Mouse (Mus musculus) hindbrain, embryonic 16.5 days (tissue): Measurements from ENCODE around the gene Rnase1. TPM values are rescaled to one million over a fixed set of nuclear protein-coding genes. Genes with fewer than 3 reads are reported as not detected.
A peak's percentile ranks its signal among the peaks of the same experiment; 100 is the strongest.

Experiments used
- ATAC-seq: fragments of 200-750 bp; cut with Nextera tagmentation; 2 replicates; pipeline ENCODE4 v1.8.0; 2017; ENCODE audit warnings: moderate TSS enrichment, moderate library complexity
- H3K27ac ChIP-seq: fragments of 300-500 bp; sonication (generic); 2 replicates; pipeline ENCODE4 v1.5.1; 2014; ENCODE audit warnings: low read depth, mild to moderate bottlenecking, control low read depth, low read length, moderate library complexity
- H3K27me3 ChIP-seq: fragments of 300-500 bp; sonication (generic); replicated peaks from 2 replicates; pipeline ENCODE4 v1.6.1; 2014; ENCODE audit warnings: low read length; ENCODE audit not compliant: control insufficient read depth, insufficient read depth
- H3K36me3 ChIP-seq: fragments of 300-500 bp; sonication (generic); 2 replicates; pipeline ENCODE4 v1.6.1; 2014; ENCODE audit warnings: mild to moderate bottlenecking, low read length, moderate library complexity, mixed read lengths; ENCODE audit not compliant: control insufficient read depth, insufficient read depth
- H3K4me1 ChIP-seq: fragments of 300-500 bp; sonication (generic); 2 replicates; pipeline ENCODE4 v1.6.1; 2014; ENCODE audit warnings: low read depth, low read length; ENCODE audit not compliant: control insufficient read depth, insufficient read depth
- H3K4me2 ChIP-seq: fragments of 300-500 bp; sonication (generic); 2 replicates; pipeline ENCODE4 v1.6.1; 2014; ENCODE audit warnings: mild to moderate bottlenecking, low read length, control low read depth, moderate library complexity
- H3K4me3 ChIP-seq: fragments of 300-500 bp; sonication (generic); 2 replicates; pipeline ENCODE4 v1.5.1; 2014; ENCODE audit warnings: mild to moderate bottlenecking, low read length, control low read depth, moderate library complexity
- H3K9ac ChIP-seq: fragments of 300-500 bp; sonication (generic); 2 replicates; pipeline ENCODE4 v1.6.1; 2014; ENCODE audit warnings: low read depth, mild to moderate bottlenecking, control low read depth, low read length, moderate library complexity
- H3K9me3 ChIP-seq: fragments of 300-500 bp; sonication (generic); 2 replicates; pipeline ENCODE4 v1.6.1; 2014; ENCODE audit warnings: mild to moderate bottlenecking, low read length, moderate library complexity; ENCODE audit not compliant: control insufficient read depth
- WGBS: fragments of 180-500 bp; shearing (Covaris S2); extraction: QIAGEN DNeasy Blood & Tissue Kit; methylation state at CpG from one replicate; pipeline ENCODE4 v1.1.7; 2014; 5-methylcytosine and 5-hydroxymethylcytosine counted together
- polyA plus RNA-seq: library from polyadenylated mRNA; unstranded; fragments of >200 nt; fragmentation: Nextera tagmentation; extraction: Ambion mirVana; gene quantifications from 2 replicates; pipeline ENCODE4 v1.2.1, GENCODE M21; 2015

Rnase1 gene
- polyA plus RNA-seq, 1 experiment from 2014 or later: 0.84 TPM

GRCm38 (mm10) chr14:51129624-51129975 lies 17.0 kb downstream of the Rnase1 start:
- Histone ChIP-seq H3K4me1 (no peaks in the 10 kb centered on the region), H3K4me3 (no peak overlapping the region), H3K9me3 (no peaks in the 10 kb centered on the region), H3K27ac (no peak overlapping the region), H3K9ac (no peak overlapping the region), H3K4me2 (no peak overlapping the region), H3K27me3 (no peaks in the 10 kb centered on the region), H3K36me3 (no peaks in the 10 kb centered on the region)
- no peak for ATAC-seq
- 81% methylated on average over 4 of the region's 4 CpGs for WGBS

- no peaks in the 10 kb centered on the region for H3K4me1 ChIP-seq
- no peaks in the 10 kb centered on the region for H3K36me3 ChIP-seq
- no peak for ATAC-seq
- no peaks in the 10 kb centered on the region for H3K27me3 ChIP-seq
- H3K4me2 ChIP-seq: no peak overlapping the region
- H3K27ac ChIP-seq: no peak overlapping the region
- 91% methylated on average over 9 of the region's 9 CpGs for WGBS
- H3K4me3 ChIP-seq: no peak overlapping the region
- no peak overlapping the region for H3K9ac ChIP-seq
- no peaks in the 10 kb centered on the region for H3K9me3 ChIP-seq
Measured at GRCm38 (mm10) chr14:51128775-51129623, 17.6 kb downstream of the Rnase1 start.

- H3K27me3 ChIP-seq: no peaks in the 10 kb centered on the region
- no peak overlapping the region for H3K9ac ChIP-seq
- no peak overlapping the region for H3K4me2 ChIP-seq
- H3K27ac ChIP-seq: no peak overlapping the region
- 81% methylated on average over 2 of the region's 2 CpGs for WGBS
- H3K36me3 ChIP-seq: no peaks in the 10 kb centered on the region
- ATAC-seq: no peak
- H3K4me1 ChIP-seq: no peaks in the 10 kb centered on the region
- H3K4me3 ChIP-seq: no peak overlapping the region
- H3K9me3 ChIP-seq: no peaks in the 10 kb centered on the region
Measured at GRCm38 (mm10) chr14:51127648-51128258, 18.8 kb downstream of the Rnase1 start.

GRCm38 (mm10) chr14:51125684-51126083 lies 20.9 kb downstream of the Rnase1 start:
- no peaks in the 10 kb centered on the region for H3K27me3 ChIP-seq
- no peaks in the 10 kb centered on the region for H3K4me1 ChIP-seq
- H3K4me2 ChIP-seq: no peak overlapping the region
- H3K4me3 ChIP-seq: no peak overlapping the region
- H3K36me3 ChIP-seq: no peaks in the 10 kb centered on the region
- ATAC-seq: no peak
- H3K9ac ChIP-seq: no peak overlapping the region
- H3K27ac ChIP-seq: no peak overlapping the region
- H3K9me3 ChIP-seq: no peaks in the 10 kb centered on the region
- 83% methylated on average over 6 of the region's 6 CpGs for WGBS

GRCm38 (mm10) chr14:51113916-51114560 lies 32.5 kb downstream of the Rnase1 start, which contains the start of gene Eddm3b:
TSS of gene Eddm3b (plus strand) at chr14:51114426.
- ATAC-seq: no peak
- Histone ChIP-seq H3K27ac (no peak within 1 kb of the TSS), H3K9ac (no peak within 1 kb of the TSS), H3K4me1 (no peaks in the 10 kb centered on the region), H3K4me3 (no peak within 1 kb of the TSS), H3K36me3 (no peaks in the 10 kb centered on the region), H3K27me3 (no peaks in the 10 kb centered on the region), H3K9me3 (no peaks in the 10 kb centered on the region; the same call in 1 of the 2 replicates), H3K4me2 (peak within 1 kb of the TSS; percentile 14)
- 49% methylated on average over 12 of the region's 12 CpGs for WGBS

GRCm38 (mm10) chr14:51113476-51113875 lies 33.1 kb downstream of the Rnase1 start:
- no peak overlapping the region for H3K27ac ChIP-seq
- H3K9ac ChIP-seq: no peak overlapping the region
- no peaks in the 10 kb centered on the region for H3K4me1 ChIP-seq
- WGBS: 29% methylated on average over 9 of the region's 9 CpGs
- no peak overlapping the region for H3K4me3 ChIP-seq
- no peak for ATAC-seq
- no peaks in the 10 kb centered on the region for H3K36me3 ChIP-seq
- no peaks in the 10 kb centered on the region for H3K27me3 ChIP-seq
- no peaks in the 10 kb centered on the region for H3K9me3 ChIP-seq
- H3K4me2 ChIP-seq: peak overlapping the region; percentile 14

- Histone ChIP-seq H3K9ac (no peak overlapping the region), H3K36me3 (no peaks in the 10 kb centered on the region), H3K9me3 (no peaks in the 10 kb centered on the region), H3K27ac (no peak overlapping the region), H3K4me3 (no peak overlapping the region), H3K27me3 (no peaks in the 10 kb centered on the region), H3K4me1 (no peaks in the 10 kb centered on the region), H3K4me2 (no peak overlapping the region)
- ATAC-seq: no peak
- 76% methylated on average over 3 of the region's 3 CpGs for WGBS
Measured at GRCm38 (mm10) chr14:51111966-51112365, 34.6 kb downstream of the Rnase1 start.

GRCm38 (mm10) chr14:51106449-51106967 lies 40.1 kb downstream of the Rnase1 start:
- Histone ChIP-seq H3K9me3 (no peaks in the 10 kb centered on the region), H3K4me2 (no peak overlapping the region), H3K4me1 (no peaks in the 10 kb centered on the region), H3K9ac (no peak overlapping the region), H3K4me3 (no peak overlapping the region), H3K36me3 (no peaks in the 10 kb centered on the region), H3K27ac (no peak overlapping the region), H3K27me3 (no peaks in the 10 kb centered on the region)
- ATAC-seq: no peak

GRCm38 (mm10) chr14:51104366-51104765 lies 42.2 kb downstream of the Rnase1 start:
- H3K4me3 ChIP-seq: no peak overlapping the region
- H3K27ac ChIP-seq: no peak overlapping the region
- H3K4me1 ChIP-seq: no peaks in the 10 kb centered on the region
- 86% methylated on average over 2 of the region's 2 CpGs for WGBS
- H3K36me3 ChIP-seq: no peaks in the 10 kb centered on the region
- H3K9ac ChIP-seq: no peak overlapping the region
- no peaks in the 10 kb centered on the region for H3K27me3 ChIP-seq
- no peak for ATAC-seq
- no peaks in the 10 kb centered on the region for H3K9me3 ChIP-seq
- H3K4me2 ChIP-seq: no peak overlapping the region
